Mouse (Mus musculus) MN1 (cell line): ENCODE data around the gene Rassf2.

Experiments used
- DNase-seq: peaks from one replicate; pipeline ENCODE4 v3.0.0-alpha.2; 2016; ENCODE audit warnings: low spot score

Rassf2 gene

GRCm38 (mm10) chr2:132005445-132005844 is 24.6 kb downstream of the Rassf2 start:
- DNase-seq, result no peak

GRCm38 (mm10) chr2:132004495-132005136 is 25.4 kb downstream of the Rassf2 start:
- no peak for DNase-seq

GRCm38 (mm10) chr2:132003916-132004315 is 26.1 kb downstream of the Rassf2 start:
- DNase-seq, result no peak

- no peak for DNase-seq
These were observed 28.2 kb downstream of the Rassf2 start for GRCm38 (mm10) chr2:132001696-132002334.

- DNase-seq, result no peak
These were observed 32.7 kb downstream of the Rassf2 start for GRCm38 (mm10) chr2:131997356-131997755.

- no peak for DNase-seq
These were observed 33.7 kb downstream of the Rassf2 start for GRCm38 (mm10) chr2:131996369-131996768.

GRCm38 (mm10) chr2:131995742-131996141 is 34.3 kb downstream of the Rassf2 start:
- DNase-seq, result no peak

- DNase-seq, result no peak
These were observed 35.1 kb downstream of the Rassf2 start for GRCm38 (mm10) chr2:131994971-131995370.

- no peak for DNase-seq
These were observed 36.4 kb downstream of the Rassf2 start for GRCm38 (mm10) chr2:131993563-131994088.

GRCm38 (mm10) chr2:131993151-131993550 is 36.9 kb downstream of the Rassf2 start:
- DNase-seq, result no peak

GRCm38 (mm10) chr2:131992487-131992886 is 37.6 kb downstream of the Rassf2 start:
- DNase-seq, result no peak

GRCm38 (mm10) chr2:131988550-131988949 is 41.5 kb downstream of the Rassf2 start:
- DNase-seq, result no peak

GRCm38 (mm10) chr2:131987950-131988349 is 42.1 kb downstream of the Rassf2 start:
- no peak for DNase-seq

GRCm38 (mm10) chr2:131982546-131983196 is 47.4 kb downstream of the Rassf2 start:
- peak; percentile 65 for DNase-seq

- no peak for DNase-seq
These were observed 49.2 kb downstream of the Rassf2 start for GRCm38 (mm10) chr2:131980866-131981265.

- no peak for DNase-seq
These were observed 53.4 kb downstream of the Rassf2 start for GRCm38 (mm10) chr2:131976663-131977062.

GRCm38 (mm10) chr2:131971098-131971497 is 59.0 kb downstream of the Rassf2 start:
- no peak for DNase-seq

- no peak for DNase-seq
These were observed 59.5 kb downstream of the Rassf2 start for GRCm38 (mm10) chr2:131970597-131970996.

- no peak for DNase-seq
These were observed 68.4 kb downstream of the Rassf2 start for GRCm38 (mm10) chr2:131961671-131962070.

- no peak for DNase-seq
These were observed 72.3 kb downstream of the Rassf2 start for GRCm38 (mm10) chr2:131957731-131958222.

- DNase-seq, result no peak
These were observed 73.5 kb downstream of the Rassf2 start for GRCm38 (mm10) chr2:131956336-131957256.

- DNase-seq, result no peak
These were observed 74.8 kb downstream of the Rassf2 start for GRCm38 (mm10) chr2:131955264-131955663.
